Mouse (Mus musculus) E14TG2a.4 (cell line): ENCODE results near the gene En2.

Experiments
- CTCF ChIP-seq: conservative IDR thresholded peaks from 2 replicates; pipeline ENCODE4 v1.5.1; 2014; ENCODE audit warnings: low read length
- NANOG ChIP-seq: IDR thresholded peaks from 2 replicates; pipeline ENCODE4 v1.6.1; 2014; ENCODE audit warnings: borderline replicate concordance, low read length, mixed read lengths

- TF ChIP-seq CTCF (no peak), NANOG (no peak)
Observed at GRCm38 (mm10) chr5:28157044-28157730, 8.3 kb upstream of the En2 start.
